Mouse (Mus musculus) small intestine, adult 2 months (tissue): ENCODE measurements around the gene Cckar. TPM values are rescaled to one million over a fixed set of nuclear protein-coding genes. Genes with fewer than 3 reads are reported as not detected.

Source experiments
- H3K27ac ChIP-seq: fragments of 200-500 bp; 2 replicates; pipeline ENCODE4 v1.5.1; 2012; ENCODE audit warnings: low read depth, low read length, control low read depth, inconsistent platforms; ENCODE audit not compliant: insufficient read depth
- H3K27me3 ChIP-seq: fragments of 200-500 bp; 2 replicates; pipeline ENCODE4 v1.6.1; 2012; ENCODE audit warnings: mild to moderate bottlenecking, moderate library complexity, low read length, inconsistent platforms; ENCODE audit not compliant: control insufficient read depth, insufficient read depth
- H3K36me3 ChIP-seq: fragments of 200-500 bp; 2 replicates; pipeline ENCODE4 v1.6.1; 2012; ENCODE audit warnings: mild to moderate bottlenecking, low read length, control low read depth, inconsistent platforms; ENCODE audit not compliant: control insufficient read depth, insufficient read depth
- H3K4me1 ChIP-seq: fragments of 200-500 bp; 2 replicates; pipeline ENCODE4 v1.6.1; 2012; ENCODE audit warnings: low read length, inconsistent platforms, mixed read lengths; ENCODE audit not compliant: control insufficient read depth, insufficient read depth, insufficient read length
- H3K4me3 ChIP-seq: fragments of 200-500 bp; 2 replicates; pipeline ENCODE4 v1.5.1; 2012; ENCODE audit warnings: low read depth, mild to moderate bottlenecking, control low read depth, inconsistent platforms, low read length, moderate library complexity
- CTCF ChIP-seq: fragments of 200-500 bp; IDR thresholded peaks from 2 replicates; pipeline ENCODE4 v1.5.1; 2012; ENCODE audit warnings: low read depth, mild to moderate bottlenecking, control low read depth, inconsistent platforms, low read length, moderate library complexity, mixed read lengths; ENCODE audit not compliant: insufficient replicate concordance, insufficient read length; ENCODE audit errors: extremely low read depth
- POLR2A ChIP-seq: fragments of 200-500 bp; IDR thresholded peaks from 2 replicates; pipeline ENCODE4 v1.6.1; 2012; ENCODE audit warnings: low read depth, mild to moderate bottlenecking, control low read depth, inconsistent platforms, low read length, moderate library complexity
- WGBS: fragments of 180-500 bp; shearing (Covaris S2); methylation state at CpG from one replicate; pipeline ENCODE4 v1.1.7; 2018; 5-methylcytosine and 5-hydroxymethylcytosine counted together
- polyA plus RNA-seq: library from polyadenylated mRNA; depleted of rRNA; stranded (reverse); fragments of >200 nt; gene quantifications from 2 replicates; pipeline ENCODE4 v1.2.3, GENCODE M21; 2012; rRNA removed

Gene Cckar
- polyA plus RNA-seq, 1 experiment = 0.11 TPM

GRCm38 (mm10) chr5:53656596-53656995 is 50.9 kb downstream of the Cckar start:
- no peaks in the 10 kb centered on the region for H3K4me1 ChIP-seq
- no peak overlapping the region for H3K4me3 ChIP-seq
- H3K27me3 ChIP-seq = no peaks in the 10 kb centered on the region
- H3K27ac ChIP-seq = no peak overlapping the region
- peaks cover 16% of the 10 kb centered on the region for H3K36me3 ChIP-seq
- WGBS = 13% methylated on average over 1 of the region's 1 CpGs
- TF ChIP-seq POLR2A (no peak), CTCF (no peak)

Other genes with a start within 250 kb of the Cckar start
- gene Rbpj, start 241.6 kb downstream of the Cckar start, polyA plus RNA-seq = 2.7 and 5.2 TPM in 2 replicates
- 0.47 and 0.74 TPM in 2 replicates for gene Tbc1d19, start 101.9 kb upstream of the Cckar start, polyA plus RNA-seq